Mouse (Mus musculus): Measurements from ENCODE around the gene Igf2bp2.

DNA sequence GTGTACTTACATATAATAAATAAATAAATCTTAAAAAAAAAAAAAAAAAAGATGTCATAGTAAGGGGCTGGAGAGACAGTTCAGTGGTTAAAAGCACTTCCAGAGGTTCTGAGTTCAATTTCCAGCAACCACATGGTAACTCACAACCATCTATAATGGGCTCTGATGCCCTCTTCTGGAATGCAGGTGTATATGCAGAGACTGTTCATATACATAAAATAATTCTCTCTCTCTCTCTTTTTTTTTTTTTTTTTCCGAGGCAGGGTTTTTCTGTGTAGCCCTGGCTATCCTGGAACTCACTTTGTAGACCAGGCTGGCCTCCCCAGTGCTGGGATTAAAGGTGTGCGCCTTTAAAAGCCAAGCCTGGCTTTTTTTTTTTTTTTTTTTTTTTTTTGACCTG, 34.5 kb downstream of the Igf2bp2 start:
- TF ChIP-seq MYOD1 (IDR thresholded peaks at IDR 0.05; ENCODE audit: control insufficient read depth, insufficient read length, low read depth) (no peak), CEBPB (IDR thresholded peaks at IDR 0.05; ENCODE audit: low read depth) (no peak), CTCF (IDR thresholded peaks at IDR 0.05; ENCODE audit: control insufficient read depth, insufficient read depth, insufficient read length) (no peak), MAX (IDR thresholded peaks at IDR 0.05) (no peak), FOSL1 (IDR thresholded peaks at IDR 0.05; ENCODE audit: insufficient read depth, low read length, poor library complexity, severe bottlenecking) (no peak), MYOG (IDR thresholded peaks at IDR 0.05; ENCODE audit: control insufficient read depth, extremely low read depth, insufficient read length) (no peak)

Data from C2C12 (cell line).